Mouse (Mus musculus) heart, embryonic 12.5 days (tissue): Measurements from ENCODE around the gene Opcml. TPM values are rescaled to one million over a fixed set of nuclear protein-coding genes. Genes with fewer than 3 reads are reported as not detected.

Experiments
- ATAC-seq: fragments of 200-750 bp; cut with Nextera tagmentation; 2 replicates; pipeline ENCODE4 v1.8.0; 2017; ENCODE audit warnings: moderate TSS enrichment, moderate library complexity; ENCODE audit not compliant: insufficient number of reproducible peaks, low FRiP score
- H3K27ac ChIP-seq: fragments of 300-500 bp; sonication (generic); 2 replicates; pipeline ENCODE4 v1.5.1; 2016; ENCODE audit warnings: mild to moderate bottlenecking, moderate library complexity; ENCODE audit not compliant: poor library complexity, severe bottlenecking
- H3K27me3 ChIP-seq: fragments of 300-500 bp; sonication (generic); replicated peaks from 2 replicates; pipeline ENCODE4 v1.6.1; 2016; ENCODE audit warnings: mild to moderate bottlenecking, moderate library complexity
- H3K36me3 ChIP-seq: fragments of 300-500 bp; sonication (generic); 2 replicates; pipeline ENCODE4 v1.6.1; 2016; ENCODE audit warnings: mild to moderate bottlenecking, moderate library complexity
- H3K4me1 ChIP-seq: fragments of 300-500 bp; sonication (generic); replicated peaks from 2 replicates; pipeline ENCODE4 v1.6.1; 2016; ENCODE audit warnings: mild to moderate bottlenecking
- H3K4me2 ChIP-seq: fragments of 300-500 bp; sonication (generic); 2 replicates; pipeline ENCODE4 v1.6.1; 2016; ENCODE audit warnings: mild to moderate bottlenecking, moderate library complexity
- H3K4me3 ChIP-seq: fragments of 300-500 bp; sonication (generic); 2 replicates; pipeline ENCODE4 v1.5.1; 2016; ENCODE audit warnings: mild to moderate bottlenecking
- H3K9ac ChIP-seq: fragments of 300-500 bp; sonication (generic); 2 replicates; pipeline ENCODE4 v1.6.1; 2016; ENCODE audit warnings: mild to moderate bottlenecking, moderate library complexity
- H3K9me3 ChIP-seq: fragments of 300-500 bp; sonication (generic); replicated peaks from 2 replicates; pipeline ENCODE4 v1.6.1; 2016; ENCODE audit warnings: mild to moderate bottlenecking, moderate library complexity
- WGBS: fragments of 180-500 bp; shearing (Covaris S2); methylation state at CpG from one replicate; pipeline ENCODE4 v1.1.7; 2016; 5-methylcytosine and 5-hydroxymethylcytosine counted together
- polyA plus RNA-seq: library from polyadenylated mRNA; unstranded; fragments of >200 nt; fragmentation: Nextera tagmentation; extraction: Ambion mirVana; gene quantifications from 2 replicates; pipeline ENCODE4 v1.2.1, GENCODE M21; 2016

The Opcml gene
- polyA plus RNA-seq, 1 experiment from 2014 or later, result 1.4 TPM

DNA sequence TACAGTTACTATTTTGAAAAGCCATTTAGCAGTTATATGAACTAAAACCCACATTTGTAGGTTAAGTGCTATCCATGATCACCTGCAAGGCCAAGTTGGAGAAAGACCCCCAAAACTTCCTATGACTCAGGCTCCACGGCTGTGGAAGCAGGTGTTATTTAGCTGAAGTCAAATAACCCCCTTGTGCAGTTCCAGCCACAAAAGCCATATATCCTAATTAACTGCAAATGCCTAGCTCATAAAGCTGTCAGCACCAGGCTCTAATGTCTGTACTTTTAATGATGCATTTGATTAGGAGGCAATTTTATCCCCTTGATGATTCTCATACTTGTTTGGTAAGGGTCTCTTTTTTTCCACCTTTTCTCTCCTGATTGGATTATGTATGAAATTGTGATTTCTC, 300.8 kb downstream of the Opcml start:
- H3K36me3 ChIP-seq, result no peaks in the 10 kb centered on the region
- 67% methylated on average over 1 of the region's 1 CpGs for WGBS

DNA sequence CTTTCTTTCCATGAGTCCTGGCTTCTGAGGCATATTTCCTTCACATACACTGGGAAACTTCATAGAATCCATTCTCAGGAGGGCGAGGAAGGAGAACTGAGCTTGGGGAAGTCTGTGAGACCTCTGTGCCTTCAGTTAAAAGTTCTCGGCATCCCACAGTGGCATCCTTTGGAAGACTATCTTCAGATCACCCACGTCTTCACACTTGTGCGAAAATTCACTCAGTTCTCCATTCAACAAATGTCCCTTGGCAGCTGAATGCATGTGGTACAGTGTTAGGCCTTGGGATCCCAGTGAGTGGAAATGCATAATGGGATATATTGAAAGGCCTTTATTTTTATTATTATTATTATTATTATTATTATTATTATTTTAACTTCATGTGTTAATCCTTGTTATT, 304.1 kb downstream of the Opcml start:
- no peaks in the 10 kb centered on the region for H3K9me3 ChIP-seq
- H3K9ac ChIP-seq, result no peak overlapping the region
- 77% methylated on average over 4 of the region's 4 CpGs for WGBS
- H3K27ac ChIP-seq, result no peak overlapping the region
- H3K4me1 ChIP-seq, result no peaks in the 10 kb centered on the region
- H3K4me2 ChIP-seq, result no peak overlapping the region
- H3K4me3 ChIP-seq, result no peak overlapping the region
- no peaks in the 10 kb centered on the region for H3K36me3 ChIP-seq
- H3K27me3 ChIP-seq, result no peaks in the 10 kb centered on the region
- no peak for ATAC-seq

More for the DNA sequence above, 300.8 kb downstream of the Opcml start:
- ATAC-seq, result no peak
- Histone ChIP-seq H3K9me3 (no peaks in the 10 kb centered on the region), H3K4me3 (no peak overlapping the region), H3K4me1 (no peaks in the 10 kb centered on the region), H3K4me2 (no peak overlapping the region), H3K27ac (no peak overlapping the region), H3K9ac (no peak overlapping the region), H3K27me3 (no peaks in the 10 kb centered on the region)

DNA sequence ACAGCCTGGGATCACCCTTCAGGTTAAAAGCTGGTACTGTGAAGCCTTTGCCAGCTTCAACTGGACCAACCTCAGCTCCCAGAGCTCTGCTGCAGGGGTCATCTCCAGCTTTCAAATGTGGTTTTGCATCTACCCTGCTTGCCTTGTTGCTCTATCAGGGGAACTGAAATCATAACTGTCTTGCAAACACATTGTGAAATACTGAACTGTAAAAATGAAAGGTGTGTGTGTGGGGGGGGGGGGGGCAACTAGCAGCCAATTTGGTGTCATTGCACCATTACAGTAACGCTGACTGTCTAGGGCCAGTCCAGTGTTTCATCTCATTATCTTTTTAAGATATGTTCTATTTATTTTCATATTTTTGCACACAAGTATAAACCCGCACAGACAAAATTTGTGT, 305.6 kb downstream of the Opcml start:
- H3K9me3 ChIP-seq, result no peaks in the 10 kb centered on the region
- H3K36me3 ChIP-seq, result no peaks in the 10 kb centered on the region
- H3K4me2 ChIP-seq, result no peak overlapping the region
- 93% methylated on average over 2 of the region's 2 CpGs for WGBS
- H3K27me3 ChIP-seq, result no peaks in the 10 kb centered on the region
- no peak for ATAC-seq
- no peaks in the 10 kb centered on the region for H3K4me1 ChIP-seq
- no peak overlapping the region for H3K27ac ChIP-seq
- H3K4me3 ChIP-seq, result no peak overlapping the region
- H3K9ac ChIP-seq, result no peak overlapping the region

DNA sequence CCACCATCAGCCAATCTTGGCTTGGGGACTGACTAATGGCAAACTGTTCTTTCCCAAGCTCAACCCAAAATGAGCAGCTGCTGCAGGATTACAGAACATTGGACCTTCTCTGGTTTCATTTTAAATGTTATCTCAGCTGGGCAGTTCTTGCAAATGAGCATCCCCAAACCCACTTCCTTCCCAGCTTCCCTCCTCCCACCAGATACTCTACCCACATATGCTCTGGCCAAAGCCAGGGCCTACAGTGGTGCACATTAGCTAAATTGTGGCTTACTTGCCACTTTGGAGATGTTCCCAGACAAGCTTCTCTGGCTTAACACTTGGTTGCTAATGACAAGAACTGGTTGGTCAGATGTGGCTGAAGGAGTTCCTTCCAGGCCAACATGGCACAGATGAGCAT, 311.4 kb downstream of the Opcml start:
- Histone ChIP-seq H3K27me3 (no peaks in the 10 kb centered on the region), H3K4me3 (no peak overlapping the region), H3K4me1 (no peaks in the 10 kb centered on the region), H3K27ac (no peak overlapping the region), H3K9ac (no peak overlapping the region), H3K9me3 (no peaks in the 10 kb centered on the region), H3K36me3 (no peaks in the 10 kb centered on the region), H3K4me2 (no peak overlapping the region)
- ATAC-seq, result no peak

DNA sequence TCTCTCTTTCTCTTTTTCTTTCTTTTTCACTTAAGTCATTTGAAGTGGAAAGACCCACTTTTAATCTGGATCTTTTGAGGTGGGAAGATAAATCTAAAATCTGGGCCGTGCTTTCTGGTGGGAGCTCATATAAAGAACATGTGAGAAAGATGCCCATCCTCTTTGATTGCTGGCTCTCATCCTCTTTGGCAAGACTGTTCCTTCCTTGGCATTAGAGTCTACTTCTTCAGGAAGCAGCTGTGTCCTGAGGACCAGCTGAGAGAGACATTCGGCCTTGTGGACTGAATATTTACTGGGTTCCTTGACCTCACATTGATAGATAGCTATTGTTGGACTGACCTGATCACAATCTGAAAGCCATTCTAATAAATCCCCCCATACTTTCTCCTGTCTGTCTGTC, 331.3 kb downstream of the Opcml start:
- Histone ChIP-seq H3K9ac (no peak overlapping the region), H3K36me3 (no peaks in the 10 kb centered on the region), H3K4me3 (no peak overlapping the region), H3K27me3 (no peaks in the 10 kb centered on the region), H3K27ac (no peak overlapping the region), H3K4me1 (no peaks in the 10 kb centered on the region), H3K9me3 (no peaks in the 10 kb centered on the region), H3K4me2 (no peak overlapping the region)
- 64% methylated on average over 2 of the region's 2 CpGs for WGBS
- ATAC-seq, result no peak

DNA sequence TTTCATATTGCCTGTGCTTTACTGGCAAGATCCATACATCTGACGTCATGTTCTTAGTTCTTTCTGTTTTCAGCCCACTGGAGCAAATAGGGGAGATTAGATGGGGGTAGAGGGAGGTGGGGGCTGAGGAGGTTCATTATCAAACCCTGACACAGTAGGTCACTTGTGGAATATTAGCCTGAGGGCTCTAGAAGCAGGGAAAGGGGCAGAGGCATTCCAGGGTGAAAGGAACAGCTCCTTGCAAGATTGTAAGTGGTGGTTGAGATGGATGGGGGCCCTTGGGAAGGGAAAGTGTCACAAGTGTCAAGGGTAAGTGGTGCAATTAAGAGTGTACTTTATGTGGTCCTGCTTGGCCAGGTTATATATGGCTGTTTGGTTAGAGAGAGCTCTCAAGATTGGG, 338.2 kb downstream of the Opcml start:
- WGBS, result 40% methylated on average over 1 of the region's 1 CpGs
- Histone ChIP-seq H3K36me3 (no peaks in the 10 kb centered on the region), H3K4me1 (no peaks in the 10 kb centered on the region), H3K9ac (no peak overlapping the region), H3K4me3 (no peak overlapping the region), H3K4me2 (no peak overlapping the region), H3K9me3 (no peaks in the 10 kb centered on the region), H3K27me3 (no peaks in the 10 kb centered on the region), H3K27ac (no peak overlapping the region)
- no peak for ATAC-seq

DNA sequence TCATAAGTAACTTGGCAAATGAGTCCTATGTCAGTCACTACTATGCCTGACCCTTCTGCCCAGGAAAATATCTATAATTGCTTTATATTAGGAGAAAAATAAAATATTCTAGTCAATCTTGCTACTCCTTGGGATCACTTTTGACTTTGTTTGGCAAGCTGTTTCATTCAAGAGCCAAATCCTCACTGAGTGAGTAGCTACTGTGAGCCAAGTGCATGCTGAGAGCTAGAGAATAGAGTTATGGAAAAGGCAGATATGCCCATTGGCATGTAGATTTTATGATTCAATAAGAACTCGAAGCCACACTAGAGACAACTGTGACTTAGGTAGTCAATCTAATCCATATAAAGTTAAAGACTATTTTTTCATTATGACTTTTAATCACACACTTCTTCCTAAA, 340.9 kb downstream of the Opcml start:
- H3K4me1 ChIP-seq, result no peaks in the 10 kb centered on the region
- H3K9me3 ChIP-seq, result no peaks in the 10 kb centered on the region
- no peak overlapping the region for H3K4me3 ChIP-seq
- no peak for ATAC-seq
- H3K4me2 ChIP-seq, result no peak overlapping the region
- H3K27me3 ChIP-seq, result no peaks in the 10 kb centered on the region
- H3K27ac ChIP-seq, result no peak overlapping the region
- H3K36me3 ChIP-seq, result no peaks in the 10 kb centered on the region
- 66% methylated on average over 1 of the region's 1 CpGs for WGBS
- H3K9ac ChIP-seq, result no peak overlapping the region

DNA sequence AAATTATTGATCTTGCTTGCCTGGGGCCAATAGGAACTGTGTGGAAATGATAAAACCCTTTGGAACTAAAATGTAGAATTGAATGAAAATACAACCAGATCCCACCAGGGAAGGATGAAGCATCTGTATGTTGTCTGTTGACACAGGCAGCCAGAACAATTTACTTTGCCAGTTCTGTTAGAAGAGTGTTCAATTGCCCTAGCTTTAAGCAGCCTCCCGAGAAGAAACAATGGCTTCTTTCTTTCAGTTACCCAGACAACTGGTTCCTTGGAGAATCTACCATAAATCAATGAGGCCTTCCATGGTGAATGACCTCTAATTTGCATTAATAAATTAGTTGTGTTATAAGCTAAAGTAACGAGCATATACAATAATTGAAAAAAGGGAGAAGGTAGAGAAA, 346.0 kb downstream of the Opcml start:
- Histone ChIP-seq H3K27ac (no peak overlapping the region), H3K4me2 (no peak overlapping the region), H3K4me1 (no peaks in the 10 kb centered on the region), H3K36me3 (no peaks in the 10 kb centered on the region), H3K27me3 (no peaks in the 10 kb centered on the region), H3K4me3 (no peak overlapping the region), H3K9ac (no peak overlapping the region), H3K9me3 (no peaks in the 10 kb centered on the region)
- no peak for ATAC-seq
- WGBS, result 65% methylated on average over 2 of the region's 2 CpGs

DNA sequence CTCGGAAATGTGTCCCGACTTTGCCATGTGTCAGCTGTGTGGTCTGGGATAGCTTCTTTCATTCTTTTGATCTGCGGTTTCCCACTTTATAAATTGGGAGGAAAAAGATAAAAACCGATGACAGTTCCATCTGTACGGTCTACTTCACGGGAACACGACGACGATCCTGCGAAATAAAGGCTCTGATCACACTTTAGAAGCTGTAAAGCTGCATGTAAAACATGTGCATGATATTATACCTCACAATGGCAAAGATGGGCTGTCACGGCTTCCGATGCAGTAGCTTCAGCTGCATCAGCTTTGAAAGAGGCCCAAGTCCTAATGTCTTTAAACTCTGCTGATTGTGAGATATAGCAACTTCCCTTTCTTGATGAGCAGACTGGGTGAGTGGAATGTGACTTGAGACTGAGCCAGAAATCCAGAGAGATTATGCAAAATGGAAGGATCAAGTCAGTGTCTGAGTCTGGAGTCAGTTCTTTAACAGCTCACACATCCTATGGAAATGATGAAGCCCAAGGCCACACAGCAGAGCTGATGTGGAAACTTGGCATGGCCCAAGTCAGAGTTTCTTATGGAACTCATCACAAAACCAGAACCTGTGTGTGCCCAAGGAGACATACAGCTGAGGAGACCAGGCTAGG, 349.5 kb downstream of the Opcml start:
- 77% methylated on average over 12 of the region's 12 CpGs for WGBS

DNA sequence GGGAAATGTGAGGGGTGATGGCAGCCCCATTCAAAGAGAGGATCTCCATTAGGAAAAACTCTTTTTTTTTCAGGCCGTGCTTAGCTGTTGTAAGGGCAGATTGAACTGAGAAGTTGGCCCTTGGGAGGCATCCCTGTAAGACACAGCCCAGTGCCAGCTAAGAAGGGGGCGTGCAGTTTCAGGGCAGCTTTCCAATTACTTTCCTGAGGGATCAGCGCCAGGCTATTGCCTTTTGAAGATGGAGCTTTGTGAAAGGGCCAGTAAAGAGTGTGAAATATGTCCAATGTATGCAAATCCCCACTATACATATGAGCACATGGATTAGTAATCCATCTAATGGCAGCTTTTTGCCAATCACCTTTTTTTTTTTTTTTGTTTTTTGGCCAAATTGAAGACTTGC, 358.9 kb downstream of the Opcml start:
- Histone ChIP-seq H3K9ac (no peak overlapping the region), H3K27me3 (no peaks in the 10 kb centered on the region), H3K4me3 (no peak overlapping the region), H3K4me2 (no peak overlapping the region), H3K4me1 (no peaks in the 10 kb centered on the region), H3K27ac (no peak overlapping the region), H3K36me3 (no peaks in the 10 kb centered on the region), H3K9me3 (no peaks in the 10 kb centered on the region)
- no peak for ATAC-seq
- WGBS, result 81% methylated on average over 3 of the region's 3 CpGs

More for the DNA sequence above, 349.5 kb downstream of the Opcml start:
- Histone ChIP-seq H3K27me3 (no peaks in the 10 kb centered on the region), H3K4me1 (no peaks in the 10 kb centered on the region), H3K4me3 (no peak overlapping the region), H3K27ac (no peak overlapping the region), H3K4me2 (no peak overlapping the region), H3K9ac (no peak overlapping the region), H3K9me3 (no peaks in the 10 kb centered on the region), H3K36me3 (no peaks in the 10 kb centered on the region)
- ATAC-seq, result no peak

DNA sequence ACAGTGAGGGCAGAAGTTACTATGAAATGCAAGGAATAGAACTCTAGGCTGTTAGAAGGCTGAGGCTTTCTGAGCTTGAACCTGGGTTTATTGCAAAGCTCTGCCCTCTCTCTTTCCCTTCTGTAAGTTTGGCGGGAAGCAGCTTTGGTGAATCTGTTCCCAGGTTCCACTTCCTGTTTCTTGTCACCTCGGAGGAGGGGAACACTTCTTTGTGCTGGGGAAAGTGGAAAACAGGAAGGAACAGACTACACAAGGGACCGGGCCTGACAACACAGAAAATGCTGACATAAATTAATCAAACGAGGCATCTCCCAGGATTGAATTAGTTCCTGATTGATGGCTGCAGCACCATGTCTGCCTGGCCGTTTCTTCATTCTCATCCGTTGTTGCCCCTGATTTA, 363.2 kb downstream of the Opcml start:
- no peaks in the 10 kb centered on the region for H3K36me3 ChIP-seq
- no peaks in the 10 kb centered on the region for H3K27me3 ChIP-seq
- no peaks in the 10 kb centered on the region for H3K4me1 ChIP-seq
- no peak overlapping the region for H3K4me3 ChIP-seq
- no peak overlapping the region for H3K27ac ChIP-seq
- no peak for ATAC-seq
- H3K9ac ChIP-seq, result no peak overlapping the region
- WGBS, result 51% methylated on average over 6 of the region's 6 CpGs
- no peak overlapping the region for H3K4me2 ChIP-seq
- no peaks in the 10 kb centered on the region for H3K9me3 ChIP-seq

DNA sequence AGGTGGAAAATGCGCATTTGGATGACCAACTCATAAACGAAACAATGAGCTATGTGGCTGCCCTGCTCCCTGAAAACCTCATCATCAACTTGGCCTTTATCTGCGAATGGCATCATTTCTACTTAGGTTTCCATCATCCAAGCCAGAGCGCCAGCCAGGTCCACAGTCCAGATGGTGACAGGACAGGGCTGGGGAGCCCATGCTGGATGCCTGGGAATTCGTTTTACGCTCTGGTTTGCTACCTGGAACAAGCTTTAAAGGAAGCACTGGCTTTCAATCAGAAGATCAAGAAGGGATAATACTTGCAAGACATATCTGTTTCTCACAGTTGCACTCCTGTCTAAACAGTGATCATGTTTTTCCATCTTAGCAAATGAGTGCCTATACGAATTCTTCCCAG, 366.5 kb downstream of the Opcml start:
- H3K27ac ChIP-seq, result no peak overlapping the region
- no peak overlapping the region for H3K4me2 ChIP-seq
- H3K9me3 ChIP-seq, result no peaks in the 10 kb centered on the region
- H3K9ac ChIP-seq, result no peak overlapping the region
- no peak overlapping the region for H3K4me3 ChIP-seq
- no peak for ATAC-seq
- 78% methylated on average over 7 of the region's 7 CpGs for WGBS
- H3K27me3 ChIP-seq, result no peaks in the 10 kb centered on the region
- H3K36me3 ChIP-seq, result no peaks in the 10 kb centered on the region
- H3K4me1 ChIP-seq, result no peaks in the 10 kb centered on the region
